In genomic region chr15:90223969-90224750, GRCm38 (mm10) we compare ENCODE assay signal across 8 mouse cellular contexts. TPM values are rescaled to one million over a fixed set of nuclear protein-coding genes. Genes with fewer than 3 reads are reported as not detected.
DNase-seq lines count a peak whose midpoint lies in the region; ATAC-seq and TF ChIP-seq lines count a peak whose summit lies in the region.

TSS of gene Alg10b (plus strand) at chr15:90224311.

- H3K4me2 ChIP-seq in hindbrain, embryonic 16.5 days (ENCODE audit: low read length), result peak within 1 kb of the TSS; percentile 88

- peak within 1 kb of the TSS; percentile 68 for H3K4me3 ChIP-seq in hindbrain, embryonic 16.5 days (ENCODE audit: low read length)
- H3K4me3 ChIP-seq in left cerebral cortex, adult 2 months, result peak within 1 kb of the TSS; percentile 88

- intact Hi-C loops in left cerebral cortex, adult 2 months (cut with DNase I), result loop anchor here (2.0 to 5.0 kb wide), 2 partner anchors 187 to 601 kb away; no protein-coding TSS in a partner anchor

- under 1% methylated on average over 47 of the region's 59 CpGs for WGBS in hindbrain, embryonic 16.5 days

- peak within 1 kb of the TSS; percentile 82 for H3K27ac ChIP-seq in hindbrain, embryonic 16.5 days (ENCODE audit: low read depth, low read length)
- peak within 1 kb of the TSS; percentile 89 for H3K27ac ChIP-seq in left cerebral cortex, adult 2 months

- peaks cover 14% of the 10 kb centered on the region for H3K4me1 ChIP-seq in hindbrain, embryonic 16.5 days (ENCODE audit: control insufficient read depth, insufficient read depth, low read depth, low read length)

- H3K36me3 ChIP-seq in hindbrain, embryonic 16.5 days (ENCODE audit: control insufficient read depth, insufficient read depth, low read length), result peaks cover 8% of the 10 kb centered on the region

- H3K9me3 ChIP-seq in hindbrain, embryonic 16.5 days (ENCODE audit: control insufficient read depth, low read length), result no peaks in the 10 kb centered on the region

- H3K9ac ChIP-seq in hindbrain, embryonic 16.5 days (ENCODE audit: low read depth, low read length), result peak within 1 kb of the TSS; percentile 85

- no peak; the same call in none of the 2 replicates for TF ChIP-seq CTCF in left cerebral cortex, adult 2 months (IDR thresholded peaks at IDR 0.05)

- no peaks in the 10 kb centered on the region for H3K27me3 ChIP-seq in hindbrain, embryonic 16.5 days (replicated peaks; ENCODE audit: control insufficient read depth, insufficient read depth, low read length)

- peak; percentile 100 for ATAC-seq in hindbrain, embryonic 16.5 days
- peak; percentile 97 for ATAC-seq in megakaryocyte, adult 5-6 weeks (ENCODE audit: poor library complexity, severe bottlenecking)

- peak; percentile 74 for DNase-seq in WW6 (ENCODE audit: low read depth, low spot score)
- peak; percentile 62 to 83 for DNase-seq in cerebellum, postnatal 4 days (ENCODE audit: low spot score in 2 of 2)
- DNase-seq in gastrocnemius, adult 18-20 months (ENCODE audit: low spot score), result peak; percentile 78
- DNase-seq in left cerebral cortex, adult 2 months (ENCODE audit: extremely low spot score in 1 of 2, low spot score in 2 of 2), result peak; percentile 72 to 81
- DNase-seq in right cerebral cortex, adult 2 months (ENCODE audit: low spot score in 2 of 2), result peak; percentile 76 to 78
- DNase-seq in urinary bladder, postnatal 14 days (ENCODE audit: low spot score), result peak; percentile 82

RNA-seq across cellular contexts. Expression of gene Alg10b, which starts in this region (rescaled TPM):
- total RNA-seq in gastrocnemius, adult 18-20 months (2021), result 10 to 100 TPM; 13.2 to 16.1 TPM
- 39.0 and 43.4 TPM in 2 replicates for polyA plus RNA-seq in hindbrain, embryonic 16.5 days (2015; fragmentation: Nextera tagmentation; extraction: Ambion mirVana)
- total RNA-seq in left cerebral cortex, adult 2 months (2021), result 10 to 100 TPM; 25.4 to 29.8 TPM
- total RNA-seq in megakaryocyte, adult 5-6 weeks (2015), result 27.6 and 29.3 TPM in 2 replicates
- total RNA-seq in megakaryocyte, adult 5-6 weeks (2017), result 22.2 and 22.8 TPM in 2 replicates

Comparison
In these comparisons a context has a peak if more than half of its experiments do, and no peak if none do; other contexts are left out.
1. Peak in every context shown above with its lines: DNase-seq, ATAC-seq, H3K4me3 ChIP-seq and H3K27ac ChIP-seq.